In genomic region chr17:29065971-29066370, GRCm38 (mm10) we compare ENCODE assay signal across 26 mouse cellular contexts. TPM values are rescaled to one million over a fixed set of nuclear protein-coding genes. Genes with fewer than 3 reads are reported as not detected.
DNase-seq lines count a peak whose midpoint lies in the region; ATAC-seq lines count a peak whose summit lies in the region.
"Had no signal": no experiment of that assay in that cellular context is flagged by ENCODE, and none has a peak within 500 bp of the region (broad histone marks: within the 10 kb centered on the region; RNA-seq: fewer than 3 reads in every experiment).

No protein-coding gene starts in this region.

- no peaks in the 10 kb centered on the region for H3K27me3 ChIP-seq in midbrain, embryonic 16.5 days (ENCODE audit: control insufficient read depth, insufficient read depth, low read depth, low read length)
- H3K27me3 ChIP-seq: CH12.LX; embryonic facial prominence, embryonic 13.5 days; embryonic facial prominence, embryonic 15.5 days; forebrain, embryonic 12.5 days; Patski had no signal

- no peak overlapping the region for H3K4me2 ChIP-seq in midbrain, embryonic 16.5 days (ENCODE audit: low read length)
- H3K4me2 ChIP-seq: embryonic facial prominence, embryonic 13.5 days; embryonic facial prominence, embryonic 15.5 days; forebrain, embryonic 12.5 days had no signal

- DNase-seq in CD4-positive helper T cell, adult 2 months (ENCODE audit: low read depth, low spot score): peak; percentile 78
- DNase-seq in gastrocnemius, postnatal 14 days: no peak
- DNase-seq: adrenal gland, adult 2 months; adrenal gland, postnatal 10 days; adrenal gland, postnatal 25 days; cerebellum, adult 11 months; cerebellum, adult 18-20 months; cerebellum, adult 8-10 months; cerebellum, adult 9-11 months; cerebellum, postnatal 14 days; cerebellum, postnatal 36 days; embryo, embryonic 11 days had no signal

- H3K36me3 ChIP-seq in midbrain, embryonic 16.5 days (ENCODE audit: control insufficient read depth, insufficient read depth, low read length): no peaks in the 10 kb centered on the region
- H3K36me3 ChIP-seq: embryonic facial prominence, embryonic 13.5 days; embryonic facial prominence, embryonic 15.5 days; forebrain, embryonic 10.5 days; forebrain, embryonic 12.5 days had no signal

- peak; percentile 36 for ATAC-seq in activated CD4-positive, CD25-positive, alpha-beta regulatory T cell, adult 4 months
- peak; percentile 38 for ATAC-seq in inflammation-experienced regulatory T-cells, adult 6 months
- no peak for ATAC-seq in midbrain, embryonic 16.5 days
- ATAC-seq: CD4-positive, CD25-positive, alpha-beta regulatory T cell, adult 4 months; forebrain, embryonic 14.5 days; forebrain, embryonic 16.5 days; Patski had no signal

- no peak overlapping the region for H3K27ac ChIP-seq in midbrain, embryonic 16.5 days (ENCODE audit: low read length)
- H3K27ac ChIP-seq: embryonic facial prominence, embryonic 13.5 days; embryonic facial prominence, embryonic 15.5 days; forebrain, embryonic 10.5 days; forebrain, embryonic 12.5 days had no signal

- intact Hi-C loops in gastrocnemius, postnatal 14 days (cut with DNase I; ENCODE audit: low total_unique reads): no loop called here

- no peaks in the 10 kb centered on the region for H3K4me1 ChIP-seq in midbrain, embryonic 16.5 days (ENCODE audit: control insufficient read depth, insufficient read depth, low read length)

- H3K4me3 ChIP-seq in midbrain, embryonic 16.5 days (ENCODE audit: low read depth, low read length): no peak overlapping the region
- H3K4me3 ChIP-seq: embryonic facial prominence, embryonic 13.5 days; embryonic facial prominence, embryonic 15.5 days; erythroblast, embryonic 14.5 days; forebrain, embryonic 10.5 days; forebrain, embryonic 12.5 days had no signal

- H3K9me3 ChIP-seq in midbrain, embryonic 16.5 days (replicated peaks; ENCODE audit: control insufficient read depth, low read length, poor library complexity, severe bottlenecking): no peaks in the 10 kb centered on the region
- H3K9me3 ChIP-seq: embryonic facial prominence, embryonic 13.5 days; embryonic facial prominence, embryonic 15.5 days; forebrain, embryonic 10.5 days; forebrain, embryonic 12.5 days; G1E had no signal

- 94% methylated on average over 3 of the region's 3 CpGs for WGBS in midbrain, embryonic 16.5 days

- no peak overlapping the region for H3K9ac ChIP-seq in midbrain, embryonic 16.5 days (ENCODE audit: low read depth, low read length)
- H3K9ac ChIP-seq: embryonic facial prominence, embryonic 13.5 days; embryonic facial prominence, embryonic 15.5 days; forebrain, embryonic 12.5 days had no signal

RNA-seq across cellular contexts. Expression of gene Cdkn1a, which starts 24.8 kb away (rescaled TPM):
- 10 to 100 TPM in 1 of 2 experiments, 1 to 10 TPM in 1; 7.5 to 12.1 TPM for polyA plus RNA-seq in activated CD4-positive, CD25-positive, alpha-beta regulatory T cell, adult 4 months (2017; shearing (Covaris generic))
- polyA plus RNA-seq in inflammation-experienced regulatory T-cells, adult 6 months (2017; shearing (Covaris generic)): 10 to 100 TPM in 1 of 3 experiments, 1 to 10 TPM in 2; 1.7 to 57.4 (median 2.5) TPM
- 10 to 100 TPM; 24.1 to 70.7 TPM for total RNA-seq in gastrocnemius, postnatal 14 days (2021)
- 115 and 148 TPM in 2 replicates for polyA plus RNA-seq in midbrain, embryonic 16.5 days (2015; fragmentation: Nextera tagmentation; extraction: Ambion mirVana)

RNA-seq across cellular contexts. Expression of gene Srsf3, which starts 33.5 kb away (rescaled TPM):
- 100 to 1,000 TPM; 265 to 364 TPM for polyA plus RNA-seq in activated CD4-positive, CD25-positive, alpha-beta regulatory T cell, adult 4 months (2017; shearing (Covaris generic))
- polyA plus RNA-seq in inflammation-experienced regulatory T-cells, adult 6 months (2017; shearing (Covaris generic)): 100 to 1,000 TPM; 296 to 519 (median 387) TPM
- 10 to 100 TPM; 50.7 to 52.3 TPM for total RNA-seq in gastrocnemius, postnatal 14 days (2021)
- polyA plus RNA-seq in midbrain, embryonic 16.5 days (2015; fragmentation: Nextera tagmentation; extraction: Ambion mirVana): 425 and 475 TPM in 2 replicates

RNA-seq across cellular contexts. Expression of gene Rab44, which starts 48.0 kb away (rescaled TPM):
- polyA plus RNA-seq in activated CD4-positive, CD25-positive, alpha-beta regulatory T cell, adult 4 months (2017; shearing (Covaris generic)): not detected
- not detected for polyA plus RNA-seq in inflammation-experienced regulatory T-cells, adult 6 months (2017; shearing (Covaris generic))
- 1 to 10 TPM; 1.2 to 1.6 TPM for total RNA-seq in gastrocnemius, postnatal 14 days (2021)
- polyA plus RNA-seq in midbrain, embryonic 16.5 days (2015; fragmentation: Nextera tagmentation; extraction: Ambion mirVana): 0.08 and 0.17 TPM in 2 replicates
- polyA plus RNA-seq: CD4-positive, CD25-positive, alpha-beta regulatory T cell, adult 4 months; forebrain, embryonic 14.5 days; forebrain, embryonic 16.5 days had no signal

RNA-seq across cellular contexts. Expression of gene Stk38, which starts 58.2 kb away (rescaled TPM):
- 100 to 1,000 TPM; 196 to 222 TPM for polyA plus RNA-seq in activated CD4-positive, CD25-positive, alpha-beta regulatory T cell, adult 4 months (2017; shearing (Covaris generic))
- polyA plus RNA-seq in inflammation-experienced regulatory T-cells, adult 6 months (2017; shearing (Covaris generic)): 100 to 1,000 TPM; 155 to 250 (median 235) TPM
- total RNA-seq in gastrocnemius, postnatal 14 days (2021): 10 to 100 TPM; 25.3 to 29.0 TPM
- 83.1 and 90.9 TPM in 2 replicates for polyA plus RNA-seq in midbrain, embryonic 16.5 days (2015; fragmentation: Nextera tagmentation; extraction: Ambion mirVana)
